Mouse (Mus musculus) cerebral cortex, adult 2 months (tissue): ENCODE measurements around the gene Tagap1.

Experiments
- WGBS: fragments of 180-500 bp; shearing (Covaris S2); methylation state at CpG from one replicate; pipeline ENCODE4 v1.1.7; 2018; 5-methylcytosine and 5-hydroxymethylcytosine counted together

Tagap1 gene

DNA sequence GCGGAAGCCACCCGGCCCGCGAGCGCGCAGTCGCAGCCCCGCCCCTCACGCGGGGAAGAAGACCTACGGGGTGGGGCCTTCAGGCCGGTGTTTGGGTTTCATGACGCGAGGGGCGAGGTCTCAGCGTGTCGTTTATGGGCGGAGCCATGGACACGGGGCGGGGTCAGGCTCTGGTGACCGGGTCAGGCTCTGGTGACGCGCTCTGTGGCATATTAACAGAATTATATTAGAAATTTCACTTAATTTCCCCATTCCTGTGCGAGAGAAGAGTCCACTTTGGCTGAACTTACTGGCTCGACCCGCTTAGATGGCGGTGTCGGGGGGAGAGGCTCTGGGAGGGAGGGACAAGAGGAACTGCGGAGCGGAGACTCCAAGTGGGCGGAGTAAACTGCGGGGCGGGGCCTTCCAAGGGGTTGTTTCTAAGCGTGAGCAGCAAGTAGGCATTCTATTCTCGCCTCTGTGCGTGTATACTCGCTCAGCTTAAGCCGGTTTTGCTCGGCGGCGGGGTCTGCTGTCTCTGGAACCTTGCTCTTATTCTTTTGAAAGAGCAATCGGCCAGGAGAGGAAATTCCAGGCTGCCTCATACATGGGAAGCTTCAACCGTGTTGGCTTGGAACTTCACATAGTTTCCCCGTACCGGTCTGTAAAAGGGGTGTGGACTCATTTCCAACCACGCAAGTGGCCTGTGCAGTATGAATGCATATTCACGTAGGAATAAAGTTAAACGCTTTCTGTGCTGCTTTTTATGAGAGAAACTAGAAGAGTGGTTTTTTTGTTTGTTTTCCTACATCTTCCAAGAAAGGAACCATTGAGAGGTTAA lies 435 bp upstream of the Tagap1 start:
- WGBS, result 2% methylated on average over 21 of the region's 48 CpGs

DNA sequence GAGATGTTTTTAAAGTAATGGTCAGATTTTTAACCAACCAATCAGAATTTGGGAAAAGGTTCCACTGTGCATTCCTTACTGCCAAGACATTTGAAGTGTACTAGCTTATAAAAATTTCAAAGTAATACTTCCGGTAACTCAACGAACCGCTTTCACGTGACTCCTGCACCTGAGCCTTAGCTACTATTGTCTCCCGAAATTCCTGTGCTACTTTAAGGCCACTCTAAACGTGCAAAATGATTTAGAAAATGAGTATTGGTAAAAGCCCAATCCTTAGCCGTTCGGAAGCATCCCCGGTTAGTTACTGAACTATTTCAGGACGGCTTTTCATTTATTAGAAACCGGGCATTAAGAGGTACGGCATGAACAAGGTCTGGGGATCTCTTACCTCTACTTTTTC lies 607 bp downstream of the Tagap1 start:
- WGBS, result under 1% methylated on average over 12 of the region's 12 CpGs

DNA sequence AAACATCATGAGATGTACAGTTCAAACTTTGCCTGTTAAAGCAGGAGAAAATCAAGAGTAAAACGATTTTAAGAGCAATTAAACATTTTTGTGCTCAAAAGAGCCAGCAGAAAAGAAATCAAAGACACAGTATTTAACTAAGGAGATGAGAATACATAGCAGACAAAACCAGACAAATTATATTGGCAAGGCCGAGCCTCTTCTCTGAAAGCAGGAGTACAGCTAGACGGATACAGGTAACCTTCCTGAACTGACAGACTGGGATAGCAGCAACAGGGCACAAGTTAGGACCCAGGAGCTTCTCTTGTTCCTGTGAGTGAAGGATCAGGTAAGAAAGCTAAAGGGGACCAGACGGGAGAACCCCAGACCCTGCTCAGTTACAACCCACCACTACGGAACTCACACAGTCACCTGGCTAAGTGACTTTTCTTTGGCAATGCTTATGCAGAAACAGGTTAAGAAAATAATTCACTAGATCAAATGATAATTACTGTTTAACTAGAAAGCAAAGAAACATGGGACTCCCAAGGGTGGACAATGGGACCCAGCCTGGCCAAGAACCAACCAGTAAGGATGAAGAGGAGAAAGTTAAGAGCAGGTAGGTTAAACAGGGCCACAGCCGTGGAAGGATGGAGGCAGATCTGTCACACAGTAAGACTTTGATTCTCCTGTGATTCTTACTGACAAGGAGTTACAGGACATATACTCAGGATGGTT lies 1.3 kb downstream of the Tagap1 start:
- WGBS, result 46% methylated on average over 5 of the region's 6 CpGs

DNA sequence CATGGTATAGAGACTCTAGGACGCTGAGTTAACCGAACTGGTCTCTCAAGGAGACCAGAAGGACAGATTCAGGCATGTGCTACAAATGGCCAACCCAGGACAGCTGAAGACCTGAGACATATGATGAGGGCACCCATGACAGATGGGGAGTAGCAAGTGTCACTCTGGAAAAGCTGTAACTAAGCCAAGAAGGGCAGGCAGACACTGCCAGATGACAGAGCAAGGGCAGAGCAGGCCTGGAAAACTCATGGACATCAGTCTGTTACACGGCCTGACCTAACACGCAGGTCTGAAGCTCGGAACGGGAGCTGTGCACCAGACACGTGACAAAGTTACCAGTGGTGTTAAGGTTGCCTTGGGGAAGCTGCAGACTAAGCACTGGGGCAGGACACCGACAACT lies 2.1 kb downstream of the Tagap1 start:
- WGBS, result 89% methylated on average over 7 of the region's 8 CpGs

DNA sequence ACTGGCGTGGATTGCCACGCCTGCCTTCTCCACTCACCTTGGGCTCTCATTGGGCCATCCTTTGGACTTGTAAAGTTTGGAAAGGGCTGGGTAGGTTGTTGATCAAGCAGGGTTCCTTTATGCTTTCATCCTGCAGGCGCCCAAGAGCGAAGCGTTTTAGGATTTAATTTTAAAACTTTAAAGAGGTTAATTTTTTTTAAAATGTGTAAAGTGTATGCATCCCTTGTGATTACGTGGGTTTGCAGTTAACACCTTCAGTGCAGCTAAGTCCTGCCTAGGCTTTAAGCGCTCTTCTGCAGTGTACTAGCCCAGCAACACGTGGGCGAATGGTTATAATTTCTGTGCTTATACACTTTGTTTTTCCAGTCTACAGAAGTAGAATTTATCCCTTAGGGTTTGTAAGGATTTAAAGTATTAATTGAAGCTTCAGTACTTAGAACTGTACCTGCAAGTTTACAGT lies 12.2 kb downstream of the Tagap1 start:
- WGBS, result 6% methylated on average over 9 of the region's 9 CpGs

DNA sequence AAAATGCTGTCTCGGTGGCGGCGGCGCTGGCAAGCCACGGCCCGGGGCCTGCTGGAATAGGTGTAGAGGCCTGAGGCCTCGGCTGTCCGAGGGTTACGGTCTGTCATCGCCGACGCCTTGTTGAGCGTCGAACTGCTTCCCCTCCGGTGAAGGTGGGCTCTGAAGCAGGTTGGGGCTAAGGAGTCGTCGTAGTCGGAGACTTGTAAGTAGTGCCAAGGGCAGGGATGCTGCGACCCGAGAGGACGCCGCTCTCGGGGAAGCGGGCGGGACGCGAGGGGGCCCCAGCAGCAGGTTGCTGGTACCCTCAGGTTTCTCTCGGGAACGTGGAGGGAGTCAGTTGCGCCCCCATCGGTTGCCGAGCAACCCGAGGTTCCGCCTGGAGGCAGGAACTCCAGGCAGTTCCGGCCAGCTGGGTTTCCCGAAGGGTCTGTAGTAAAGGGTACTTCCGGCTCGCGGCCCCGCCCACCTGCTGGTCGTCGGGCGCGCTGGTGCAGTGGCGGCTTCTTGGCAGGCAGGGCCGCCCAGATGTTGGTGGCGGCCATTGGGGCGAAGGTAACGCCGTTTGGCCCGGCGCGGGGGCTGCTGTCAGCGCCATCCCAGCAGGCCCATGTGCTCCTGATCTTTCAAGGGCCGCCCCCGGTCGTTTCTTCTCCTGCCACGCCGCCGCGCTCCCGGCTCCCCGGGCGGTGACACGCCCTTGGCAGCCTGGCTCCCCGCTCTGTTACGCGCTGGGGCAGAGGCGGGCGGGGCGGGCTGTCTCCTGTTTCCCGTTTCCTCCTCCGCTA lies 12.8 kb downstream of the Tagap1 start, which contains the start of gene Rsph3b:
Gene Rsph3b, minus strand, starts transcription at position 699 of the 785 bp plus-strand sequence.
- WGBS, result under 1% methylated on average over 72 of the region's 73 CpGs

DNA sequence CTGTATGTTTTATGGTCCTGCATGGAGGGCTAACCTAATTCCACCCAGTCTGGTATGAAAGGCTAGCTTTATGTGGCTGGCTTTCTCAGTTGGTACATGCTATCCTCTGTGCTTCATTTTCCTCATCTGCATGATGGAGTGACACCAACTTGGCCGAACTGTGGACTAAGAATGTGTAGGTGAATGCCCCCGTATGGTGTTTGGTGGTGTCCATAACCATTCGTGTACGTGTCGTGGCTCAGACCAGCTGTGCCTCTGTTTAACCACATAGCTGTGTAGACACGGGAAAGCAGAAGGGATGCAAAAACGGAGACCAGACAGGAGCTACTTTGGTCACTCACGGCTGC lies 13.3 kb downstream of the Tagap1 start:
- no CpG with 5 or more reads among the region's 8 CpGs for WGBS

DNA sequence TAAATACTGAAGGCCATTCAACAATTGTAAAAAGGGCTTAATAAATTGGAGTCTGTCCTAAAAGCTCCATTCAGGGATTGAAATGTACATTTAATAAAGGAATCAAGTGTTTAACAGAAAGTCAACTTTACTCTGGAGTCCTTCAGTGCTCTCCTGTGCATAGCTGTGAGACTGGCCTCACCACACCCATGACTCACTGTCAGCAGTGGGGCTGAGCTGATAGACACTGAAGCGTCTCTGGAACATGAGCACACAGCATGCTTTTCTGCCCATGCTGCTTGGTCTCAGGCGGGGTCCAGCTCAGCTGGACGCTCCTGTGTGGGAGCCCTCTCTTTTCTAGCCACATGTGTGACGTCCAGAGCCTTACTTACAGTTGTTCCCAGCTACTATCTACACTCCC lies 18.4 kb downstream of the Tagap1 start:
- no CpG with 5 or more reads among the region's 4 CpGs for WGBS

DNA sequence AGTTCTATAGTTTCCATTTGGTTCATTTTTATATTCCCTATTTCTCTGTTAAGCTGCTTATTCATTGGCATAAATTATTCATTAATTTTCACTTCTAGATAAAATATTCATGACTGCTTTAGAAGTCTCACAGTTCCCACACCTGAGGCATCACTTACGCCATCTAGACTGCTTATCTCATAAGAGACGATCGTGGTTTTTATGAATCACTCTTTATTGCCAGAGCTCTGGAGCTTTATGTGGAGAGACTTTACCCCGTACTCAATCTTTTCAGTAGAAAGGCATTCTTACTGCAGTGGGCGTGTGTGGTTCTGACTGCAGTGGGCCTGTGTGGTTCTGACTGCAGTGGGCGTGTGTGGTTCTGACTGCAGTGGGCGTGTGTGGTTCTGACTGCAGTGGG lies 29.3 kb downstream of the Tagap1 start:
- WGBS, result 85% methylated on average over 7 of the region's 7 CpGs

DNA sequence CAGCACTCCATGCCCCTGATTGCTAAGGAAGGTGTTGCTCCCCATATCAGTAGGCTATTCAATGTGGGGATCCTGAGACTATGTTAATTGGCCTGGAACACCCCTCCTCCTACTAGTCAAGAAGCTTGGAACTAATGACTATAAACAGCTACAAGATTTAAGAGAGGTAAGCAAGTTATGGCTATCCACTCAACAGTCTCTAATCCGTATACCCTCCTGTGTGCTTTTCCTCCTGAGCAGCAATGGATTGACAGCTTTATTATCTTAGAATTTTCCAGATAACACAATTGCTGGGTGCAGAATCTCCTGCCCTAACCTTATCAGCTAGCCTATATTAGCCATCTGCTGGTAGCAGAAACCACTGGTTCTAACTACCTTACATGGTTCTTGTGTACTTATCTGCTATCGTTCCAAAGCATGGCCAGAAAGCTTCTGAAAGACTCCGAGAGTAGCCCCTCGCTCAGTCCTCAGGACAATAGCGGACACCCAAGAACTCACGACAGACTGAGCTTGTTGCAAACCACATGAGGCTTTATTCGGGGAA lies 40.5 kb downstream of the Tagap1 start:
- 98% methylated on average over 7 of the region's 7 CpGs for WGBS

DNA sequence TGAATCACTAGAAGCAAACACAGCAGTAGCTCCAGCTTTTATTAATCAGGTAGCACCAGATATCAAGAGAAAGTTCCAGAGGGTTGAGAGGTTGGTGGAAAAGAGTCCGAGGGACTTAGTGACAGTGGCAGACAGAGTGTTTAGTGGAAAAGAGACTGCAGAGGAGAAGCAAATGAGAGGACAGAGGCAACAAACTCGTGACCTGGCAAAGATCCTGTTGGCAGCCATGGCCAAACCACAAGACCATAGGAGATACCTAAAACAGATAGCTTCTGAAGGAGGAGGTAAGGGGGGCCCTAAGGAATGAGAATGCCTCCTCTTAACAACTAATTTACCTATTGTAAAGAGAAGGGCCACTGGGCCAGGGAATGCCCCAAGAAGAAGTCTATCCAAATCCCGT lies 41.6 kb downstream of the Tagap1 start:
- WGBS, result 96% methylated on average over 3 of the region's 3 CpGs

DNA sequence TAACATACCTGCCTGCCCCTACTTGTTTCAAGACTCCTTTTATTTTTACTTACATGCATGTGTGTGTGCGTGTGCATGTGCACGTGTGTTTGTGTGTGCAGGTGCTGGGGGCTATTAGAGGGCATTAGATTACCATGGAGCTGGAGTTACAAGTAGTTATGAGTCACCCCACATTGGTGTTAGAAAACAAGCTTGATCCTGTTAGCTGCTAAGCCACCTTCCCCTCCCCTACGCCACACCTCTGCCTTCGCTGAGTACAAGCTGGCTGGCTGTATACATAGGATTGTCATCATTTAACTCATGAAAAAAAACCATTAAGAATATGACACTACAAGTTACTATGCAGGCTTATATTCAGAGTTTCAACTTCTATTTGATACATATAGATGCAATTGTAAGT lies 45.7 kb downstream of the Tagap1 start:
- WGBS, result 95% methylated on average over 4 of the region's 4 CpGs

DNA sequence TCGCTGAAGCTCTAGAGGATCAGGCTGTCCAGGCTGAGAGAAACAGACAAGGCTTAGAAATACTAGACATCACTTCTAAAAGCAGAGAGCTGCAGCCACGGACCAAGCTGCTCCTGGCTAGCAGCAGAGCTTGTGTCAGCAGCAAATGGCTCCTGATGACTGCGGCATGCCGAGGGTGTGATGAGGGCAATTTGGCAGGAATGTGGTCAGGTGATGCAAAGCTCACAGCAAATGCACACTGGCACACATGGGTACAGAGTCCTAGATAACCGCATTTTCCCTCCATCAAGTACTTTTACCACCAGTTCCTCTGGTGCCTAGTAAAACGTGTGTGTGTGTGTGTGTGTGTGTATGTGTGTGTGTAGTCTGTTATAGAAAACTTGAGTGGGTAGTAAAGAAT lies 46.9 kb downstream of the Tagap1 start:
- 74% methylated on average over 2 of the region's 6 CpGs for WGBS
